Mouse (Mus musculus): ENCODE results near the gene Soat2. TPM values are rescaled to one million over a fixed set of nuclear protein-coding genes. Genes with fewer than 3 reads are reported as not detected.

Gene Soat2
- total RNA-seq, 1 experiment from 2014 or later: 1.3 TPM

DNA sequence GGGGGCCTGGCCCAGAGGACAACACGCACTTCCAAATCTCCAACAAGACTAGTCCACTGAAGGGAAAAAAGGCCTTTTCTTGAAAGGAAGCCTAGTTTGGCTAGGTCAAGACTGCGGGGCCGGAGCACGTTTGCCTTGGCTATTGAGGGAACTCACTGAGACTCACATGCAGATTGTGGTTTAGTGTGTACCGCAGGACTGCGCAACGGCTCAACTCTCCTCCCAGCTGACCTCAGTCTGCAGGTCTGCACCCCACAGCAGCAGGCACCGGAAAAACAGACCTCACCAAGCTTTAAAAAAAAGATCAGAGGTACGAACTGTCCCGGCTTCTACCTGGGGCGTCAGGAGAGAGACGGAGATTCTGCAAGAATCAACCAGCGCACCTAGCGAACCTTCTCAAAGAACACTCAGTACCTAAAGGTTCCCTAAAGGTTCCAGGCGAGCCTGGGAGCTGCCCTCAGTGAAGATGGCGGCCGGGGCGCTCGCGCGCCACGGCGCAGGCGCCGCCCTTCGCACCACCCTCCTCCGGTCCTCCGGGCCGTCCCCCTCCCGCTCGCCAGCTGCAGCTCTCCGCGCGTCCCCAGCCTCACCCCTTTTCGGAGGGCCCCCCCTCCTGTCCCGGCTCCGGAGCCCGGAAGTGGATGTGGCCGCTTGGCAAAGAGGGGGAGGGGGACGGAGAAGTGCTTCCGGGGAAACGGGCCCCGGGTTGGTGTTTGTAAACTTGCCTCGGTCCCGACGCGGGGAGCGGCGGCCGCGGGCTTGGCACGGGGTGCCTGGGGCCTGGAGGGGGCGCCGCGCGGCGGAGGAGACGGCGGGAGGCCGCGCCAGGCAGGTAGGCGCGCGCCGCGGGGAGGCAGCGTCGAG lies 52.9 kb downstream of the Soat2 start, which contains the start of gene Zfp740:
TSS of gene Zfp740 (plus strand) at position 279 of the 864 bp plus-strand sequence.
- ATAC-seq (replicated peaks in 1 of 2; ENCODE audit: insufficient read depth in 1 of 2, low FRiP score in 2 of 2, low TSS enrichment in 1 of 2, low read depth in 1 of 2, poor library complexity in 2 of 2, severe bottlenecking in 2 of 2): peak; percentile 82 to 83

DNA sequence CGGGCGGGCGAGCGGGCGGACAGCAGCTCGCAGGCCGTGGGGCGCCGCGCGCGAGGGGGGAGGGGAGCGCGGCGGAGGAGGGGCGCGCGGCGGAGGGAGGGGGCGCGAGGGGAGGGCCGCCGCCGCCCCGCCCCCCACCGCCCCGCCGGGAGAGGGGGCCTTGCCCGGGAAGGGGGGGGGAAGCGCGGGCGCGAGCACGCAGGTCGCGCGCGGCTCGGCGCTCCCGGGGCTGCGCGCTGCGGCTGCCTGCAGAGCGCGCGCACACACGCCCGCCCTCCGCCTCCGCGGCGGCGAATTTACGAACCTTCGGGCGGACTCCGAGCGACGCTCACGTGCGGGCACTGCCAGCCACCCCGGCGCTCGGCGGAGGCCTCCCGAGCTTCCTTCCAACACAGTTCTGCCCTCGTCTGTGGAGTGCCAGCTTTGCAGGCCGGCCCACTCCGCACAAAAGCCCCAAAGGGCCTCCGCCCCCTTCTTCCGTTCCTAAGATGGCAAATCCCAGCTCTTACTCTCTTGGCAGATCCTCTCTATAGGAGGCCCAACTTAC lies 53.6 kb downstream of the Soat2 start:
- ATAC-seq (replicated peaks in 1 of 2; ENCODE audit: insufficient read depth in 1 of 2, low FRiP score in 2 of 2, low TSS enrichment in 1 of 2, low read depth in 1 of 2, poor library complexity in 2 of 2, severe bottlenecking in 2 of 2): peak; percentile 30 to 44

DNA sequence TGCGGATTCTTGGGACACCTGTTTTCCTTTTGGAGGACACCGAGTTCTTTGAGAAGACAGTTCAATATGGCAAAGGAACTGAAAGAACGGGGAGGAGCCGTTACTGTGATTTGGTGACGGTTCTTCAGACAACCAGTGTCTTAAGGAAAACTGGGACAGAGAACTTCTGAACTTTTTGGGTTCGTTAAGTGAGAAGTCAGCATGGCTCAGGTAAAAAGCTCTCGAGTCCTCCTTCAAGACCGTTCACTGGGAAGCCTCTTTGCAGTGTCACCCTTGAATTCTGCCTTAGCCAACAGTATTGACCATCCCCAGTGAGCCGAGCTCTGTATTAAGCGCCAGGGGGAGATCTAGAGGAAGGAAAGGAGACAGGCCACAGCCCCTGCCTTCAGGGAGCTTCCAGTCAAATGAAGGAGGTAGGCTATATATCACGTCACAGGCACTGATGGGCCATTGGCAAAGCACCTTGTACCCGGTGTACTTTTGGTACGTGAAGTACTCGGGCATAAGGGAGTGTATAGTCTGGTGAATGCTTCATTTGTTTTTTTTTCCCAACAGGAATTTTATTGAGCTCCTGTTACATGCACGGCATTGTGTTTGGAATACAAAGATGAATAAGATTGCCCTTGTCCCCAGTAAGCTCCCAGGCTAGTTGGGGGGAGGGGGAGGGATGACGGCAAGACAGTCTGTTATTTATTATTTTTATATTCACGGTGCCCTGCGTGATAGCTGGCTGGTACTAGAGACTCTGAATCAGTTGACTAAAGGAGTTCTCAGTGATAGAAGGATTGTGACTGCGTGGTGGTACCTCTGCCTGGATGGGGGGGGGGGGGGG lies 54.6 kb downstream of the Soat2 start, which contains the start of gene Csad:
TSS of gene Csad (minus strand) at position 51 of the 832 bp plus-strand sequence.
- no peak for ATAC-seq (replicated peaks in 1 of 2; ENCODE audit: insufficient read depth in 1 of 2, low FRiP score in 2 of 2, low TSS enrichment in 1 of 2, low read depth in 1 of 2, poor library complexity in 2 of 2, severe bottlenecking in 2 of 2)

DNA sequence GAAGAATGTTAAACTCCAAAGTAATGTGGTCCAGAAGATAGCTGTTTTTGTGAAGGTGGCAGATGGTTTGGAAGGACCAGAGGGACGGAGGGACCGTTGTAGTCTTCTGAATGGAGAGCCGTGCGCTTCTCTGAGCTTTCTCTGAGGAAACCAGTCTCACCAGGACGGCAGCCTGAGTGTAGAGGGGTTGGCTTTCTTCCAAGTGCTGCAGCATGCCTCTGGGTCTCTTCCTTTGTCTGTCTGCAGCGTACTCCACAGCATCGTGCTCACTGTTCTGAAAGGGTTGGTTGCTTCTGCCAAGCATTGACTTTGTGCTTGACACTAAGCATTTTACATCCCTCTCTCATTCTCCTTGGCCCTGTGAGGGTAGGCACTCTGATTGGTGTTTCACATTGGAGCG lies 55.5 kb downstream of the Soat2 start:
- no peak for ATAC-seq (replicated peaks in 1 of 2; ENCODE audit: insufficient read depth in 1 of 2, low FRiP score in 2 of 2, low TSS enrichment in 1 of 2, low read depth in 1 of 2, poor library complexity in 2 of 2, severe bottlenecking in 2 of 2)

DNA sequence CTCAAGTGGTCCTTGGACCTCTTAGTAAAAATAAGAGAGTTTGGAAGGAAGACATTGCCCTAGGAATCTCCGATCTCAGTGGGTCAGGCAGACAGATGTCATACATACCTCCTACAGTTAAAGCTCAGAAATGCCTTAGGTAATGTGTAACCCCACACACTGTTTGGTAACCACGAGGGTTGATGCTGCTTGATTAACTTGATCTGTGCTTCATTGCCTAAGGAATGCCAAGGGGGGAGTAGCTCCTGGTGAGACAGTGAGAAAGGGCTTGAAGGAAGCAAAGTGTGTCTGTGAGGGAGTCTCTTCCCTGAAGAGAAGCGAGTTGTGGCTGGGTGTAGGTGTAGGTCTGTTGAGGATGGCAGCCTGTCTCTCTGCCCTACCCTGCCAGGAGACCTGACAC lies 57.0 kb downstream of the Soat2 start:
- ATAC-seq (replicated peaks in 1 of 2; ENCODE audit: insufficient read depth in 1 of 2, low FRiP score in 2 of 2, low TSS enrichment in 1 of 2, low read depth in 1 of 2, poor library complexity in 2 of 2, severe bottlenecking in 2 of 2): no peak

DNA sequence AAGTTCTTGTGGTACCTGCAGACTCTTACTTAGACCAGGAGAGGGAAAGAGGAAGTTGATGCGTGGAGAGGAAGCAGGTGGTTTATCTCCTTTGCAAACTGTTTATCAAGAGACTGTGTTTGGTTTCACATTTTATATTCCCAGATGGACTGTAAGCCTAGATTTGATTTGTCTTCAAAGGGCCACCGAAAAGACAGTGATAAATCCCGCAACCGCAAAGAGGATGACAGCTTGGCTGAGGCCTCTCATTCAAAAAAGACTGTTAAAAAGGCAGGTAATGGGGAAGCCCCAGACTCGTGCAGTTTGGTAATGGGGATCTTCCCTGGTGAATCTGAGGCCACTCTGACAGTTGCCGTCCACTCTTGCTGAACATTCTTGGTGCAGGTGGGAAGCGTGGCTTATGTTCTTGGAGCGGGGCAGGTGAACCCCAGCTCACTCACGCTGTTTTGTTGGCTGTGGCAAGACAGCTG lies 57.8 kb downstream of the Soat2 start:
- ATAC-seq (replicated peaks in 1 of 2; ENCODE audit: insufficient read depth in 1 of 2, low FRiP score in 2 of 2, low TSS enrichment in 1 of 2, low read depth in 1 of 2, poor library complexity in 2 of 2, severe bottlenecking in 2 of 2): peak; percentile 23 to 24; a peak in 3 of 4 replicates

DNA sequence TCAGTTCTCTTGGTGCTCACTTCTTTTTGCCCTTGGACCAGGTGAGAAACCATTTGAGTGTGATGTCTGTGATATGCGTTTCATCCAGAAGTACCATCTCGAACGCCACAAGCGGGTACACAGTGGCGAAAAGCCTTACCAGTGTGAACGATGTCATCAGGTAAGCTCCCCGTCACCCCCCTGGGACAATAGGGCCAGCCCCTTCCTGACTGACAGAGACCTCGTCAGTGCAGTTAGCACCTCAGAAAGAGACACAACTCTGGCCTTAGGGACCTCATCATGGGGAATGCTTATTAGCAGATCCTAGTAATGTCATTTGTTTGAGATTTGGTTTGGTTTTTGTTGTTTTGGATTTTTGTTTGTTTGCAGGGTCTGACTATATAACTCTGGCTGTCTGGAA lies 58.8 kb downstream of the Soat2 start:
- no peak for ATAC-seq (replicated peaks in 1 of 2; ENCODE audit: insufficient read depth in 1 of 2, low FRiP score in 2 of 2, low TSS enrichment in 1 of 2, low read depth in 1 of 2, poor library complexity in 2 of 2, severe bottlenecking in 2 of 2)

DNA sequence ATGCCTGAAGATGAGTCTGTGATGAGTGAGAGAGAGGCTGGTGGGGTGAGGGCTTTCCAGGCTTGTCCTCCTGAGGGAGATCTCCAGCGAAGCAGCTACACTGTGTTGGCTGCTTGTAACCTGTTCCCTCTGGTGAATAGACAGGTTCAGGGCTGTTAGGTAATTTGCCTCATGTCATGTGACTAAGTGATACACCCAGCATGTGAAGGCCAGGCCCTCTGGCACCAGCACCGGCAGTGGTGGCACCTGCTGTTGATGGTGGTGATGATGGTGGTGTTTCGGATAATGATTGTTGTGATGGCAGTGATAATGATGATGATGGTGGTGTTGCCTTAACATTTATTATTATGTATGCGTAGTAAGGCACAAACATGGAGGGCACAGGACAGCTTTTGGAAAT lies 60.5 kb downstream of the Soat2 start:
- ATAC-seq (replicated peaks in 1 of 2; ENCODE audit: insufficient read depth in 1 of 2, low FRiP score in 2 of 2, low TSS enrichment in 1 of 2, low read depth in 1 of 2, poor library complexity in 2 of 2, severe bottlenecking in 2 of 2): no peak

DNA sequence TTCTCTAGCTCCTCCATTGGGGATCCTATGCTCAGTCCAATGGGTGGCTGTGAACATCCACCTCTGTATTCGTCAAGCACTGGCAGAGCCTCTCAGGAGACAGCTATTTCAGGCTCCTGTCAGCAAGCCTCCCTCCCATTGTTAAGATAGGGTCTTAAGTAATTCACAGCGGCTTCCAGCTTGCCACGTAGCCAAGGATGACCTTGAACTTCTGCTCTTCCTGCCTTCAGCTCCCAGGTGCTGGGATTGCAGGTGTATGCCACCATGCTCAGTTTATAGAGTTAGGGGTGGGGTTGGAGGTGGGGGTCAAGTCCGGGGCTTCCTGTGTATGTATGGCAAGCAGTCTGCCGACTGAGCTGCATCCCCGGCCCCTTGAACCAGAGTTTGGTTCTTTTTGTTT lies 61.6 kb downstream of the Soat2 start:
- ATAC-seq (replicated peaks in 1 of 2; ENCODE audit: insufficient read depth in 1 of 2, low FRiP score in 2 of 2, low TSS enrichment in 1 of 2, low read depth in 1 of 2, poor library complexity in 2 of 2, severe bottlenecking in 2 of 2): no peak

Other genes with a start within 250 kb of the Soat2 start
- gene Krt4, start 225.8 kb upstream of the Soat2 start, total RNA-seq (2017): not detected in 2 replicates
- gene Krt79, start 210.2 kb upstream of the Soat2 start, total RNA-seq (2017): not detected in 2 replicates
- not detected in 2 replicates for gene Krt78, start 196.2 kb upstream of the Soat2 start, total RNA-seq (2017)
- gene Krt8, start 146.0 kb upstream of the Soat2 start, total RNA-seq (2017): 0.65 and 1.3 TPM in 2 replicates
- gene Krt18, start 122.3 kb upstream of the Soat2 start, total RNA-seq (2017): 58.8 and 66.5 TPM in 2 replicates
- gene Eif4b, start 76.8 kb upstream of the Soat2 start, total RNA-seq (2017): 451 and 486 TPM in 2 replicates
- 3.6 and 4.0 TPM in 2 replicates for gene Tns2, start 50.1 kb upstream of the Soat2 start, total RNA-seq (2017)
- gene Spryd3, start 14.3 kb upstream of the Soat2 start, total RNA-seq (2017): 12.6 and 15.8 TPM in 2 replicates
- 0.15 TPM in 1 of 2 replicates, not detected in the other for gene Igfbp6, start 6.2 kb upstream of the Soat2 start, total RNA-seq (2017)
- gene Zfp740, start 52.7 kb downstream of the Soat2 start, total RNA-seq (2017): 44.0 and 47.6 TPM in 2 replicates
- 37.4 and 76.7 TPM in 2 replicates for gene Csad, start 54.2 kb downstream of the Soat2 start, total RNA-seq (2017)
- 83.0 and 92.1 TPM in 2 replicates for gene Itgb7, start 81.4 kb downstream of the Soat2 start, total RNA-seq (2017)
- gene Rarg, start 107.0 kb downstream of the Soat2 start, total RNA-seq (2017): 3.6 and 5.6 TPM in 2 replicates
- not detected in 2 replicates for gene Gm9918, start 120.0 kb downstream of the Soat2 start, total RNA-seq (2017)
- gene Mfsd5, start 128.9 kb downstream of the Soat2 start, total RNA-seq (2017): 11.5 and 19.4 TPM in 2 replicates
- 8.5 and 26.9 TPM in 2 replicates for gene Espl1, start 145.7 kb downstream of the Soat2 start, total RNA-seq (2017)
- gene Pfdn5, start 175.6 kb downstream of the Soat2 start, total RNA-seq (2017): 273 and 464 TPM in 2 replicates
- gene Myg1, start 181.2 kb downstream of the Soat2 start, total RNA-seq (2017): 35.7 and 75.9 TPM in 2 replicates
- 48.4 and 91.9 TPM in 2 replicates for gene Aaas, start 200.2 kb downstream of the Soat2 start, total RNA-seq (2017)
- not detected in 2 replicates for gene Sp7, start 216.7 kb downstream of the Soat2 start, total RNA-seq (2017)